Mouse (Mus musculus): Measurements from ENCODE around the gene Klhl2.

Klhl2 gene

GRCm38 (mm10) chr8:64829921-64830320, 19.9 kb downstream of the Klhl2 start:
- DNase-seq: no peak

DNA sequence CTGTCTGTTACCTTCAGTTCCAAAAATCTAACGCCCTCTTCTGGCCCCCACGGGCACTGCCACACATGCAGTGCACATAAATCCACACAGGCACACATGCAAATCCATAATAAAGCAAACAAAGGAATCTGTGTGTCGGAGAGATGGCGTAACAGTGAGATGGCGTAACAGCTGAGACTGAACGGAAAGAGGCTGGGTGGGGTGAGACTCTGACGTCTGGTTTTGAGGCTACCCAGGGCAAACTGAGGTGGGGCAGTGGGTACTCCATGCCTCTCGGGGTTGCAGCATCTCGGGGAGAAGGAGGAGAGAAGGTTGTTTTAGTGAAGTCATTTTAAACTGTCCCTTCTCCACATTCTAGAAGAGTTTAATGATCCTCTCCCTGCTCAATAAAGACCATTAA, 20.4 kb downstream of the Klhl2 start:
- DNase-seq: peak; percentile 28

GRCm38 (mm10) chr8:64828466-64828865, 21.4 kb downstream of the Klhl2 start:
- DNase-seq: no peak

DNA sequence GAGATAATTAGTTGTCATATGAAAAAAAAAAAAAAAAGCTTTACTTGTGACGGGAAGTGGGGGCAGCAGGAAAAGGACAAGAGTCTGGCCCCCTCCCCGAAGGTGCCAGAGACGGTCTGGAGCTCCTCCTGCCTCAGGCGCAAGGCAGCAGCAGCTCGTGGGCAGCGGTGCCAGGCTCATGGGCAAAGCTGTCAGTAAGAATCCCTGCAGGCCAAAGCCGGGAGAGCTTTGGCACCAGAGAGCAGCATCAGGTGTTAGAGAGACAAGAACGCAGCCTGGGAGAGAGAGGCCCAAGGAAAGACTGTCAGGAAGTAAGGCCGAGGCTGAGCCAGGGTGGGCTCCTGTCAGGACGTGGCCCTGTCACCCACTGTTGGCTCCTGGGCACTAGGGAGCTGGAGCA, 22.5 kb downstream of the Klhl2 start:
- DNase-seq: no peak

DNA sequence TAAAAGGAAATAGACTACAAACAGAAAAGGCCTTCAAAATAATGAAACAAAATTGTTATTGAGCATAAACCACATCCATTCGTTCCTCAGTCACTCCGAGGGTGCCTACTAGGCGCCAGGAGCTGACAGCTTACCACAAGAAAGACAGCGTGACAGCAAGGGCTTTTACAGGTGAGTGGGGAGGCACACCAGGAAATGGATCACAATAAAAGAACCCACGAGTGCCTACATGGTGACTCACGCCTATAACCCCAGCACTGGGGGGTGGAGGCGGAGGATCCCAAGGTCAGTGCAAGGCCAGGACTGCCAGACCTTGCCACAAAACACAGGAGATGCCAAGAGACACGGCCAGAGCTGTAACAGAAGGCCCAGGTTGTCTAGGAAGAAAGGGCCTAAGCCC, 23.4 kb downstream of the Klhl2 start:
- DNase-seq: no peak

DNA sequence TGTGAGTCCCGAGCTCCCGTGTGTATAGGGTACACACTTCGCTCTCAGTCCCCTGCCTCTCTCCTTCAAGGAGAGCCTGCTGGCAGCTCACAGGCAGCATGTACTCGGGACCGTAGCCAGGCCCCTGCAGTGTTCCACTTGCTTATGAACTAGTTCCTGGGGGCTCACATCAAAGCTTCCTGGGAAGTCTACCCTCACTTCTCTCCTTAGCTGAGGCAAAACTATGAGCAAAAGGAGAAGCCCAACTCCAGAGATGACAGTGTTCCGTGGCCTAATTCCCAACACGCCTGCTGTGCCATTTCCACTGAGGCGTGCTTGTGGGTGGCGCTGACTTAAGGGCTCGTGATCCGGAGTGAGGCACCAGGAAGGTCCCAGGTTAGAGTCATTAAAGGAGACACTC, 25.9 kb downstream of the Klhl2 start:
- no peak for DNase-seq

GRCm38 (mm10) chr8:64820940-64821339, 28.9 kb downstream of the Klhl2 start:
- DNase-seq: no peak

GRCm38 (mm10) chr8:64811790-64812189, 38.0 kb downstream of the Klhl2 start:
- DNase-seq: no peak

DNA sequence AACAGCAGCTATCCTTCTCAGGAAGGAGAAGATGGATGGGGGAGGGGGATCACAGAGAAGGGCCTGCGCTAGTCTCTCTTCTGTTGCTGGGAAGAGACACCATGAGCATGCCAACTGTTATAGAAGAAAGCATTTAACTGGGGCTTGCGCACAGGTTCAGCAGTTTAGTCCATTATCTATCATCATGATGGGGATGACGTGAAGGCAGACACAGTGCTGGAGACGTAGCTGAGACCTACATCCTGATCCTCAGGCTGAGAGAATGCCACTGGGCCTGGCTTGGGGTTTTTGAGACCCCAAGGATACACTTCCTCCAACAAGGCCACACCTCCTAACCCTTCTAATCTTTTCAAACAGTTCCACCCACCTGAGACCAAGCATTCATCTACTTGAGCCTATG, 38.7 kb downstream of the Klhl2 start:
- no peak for DNase-seq

DNA sequence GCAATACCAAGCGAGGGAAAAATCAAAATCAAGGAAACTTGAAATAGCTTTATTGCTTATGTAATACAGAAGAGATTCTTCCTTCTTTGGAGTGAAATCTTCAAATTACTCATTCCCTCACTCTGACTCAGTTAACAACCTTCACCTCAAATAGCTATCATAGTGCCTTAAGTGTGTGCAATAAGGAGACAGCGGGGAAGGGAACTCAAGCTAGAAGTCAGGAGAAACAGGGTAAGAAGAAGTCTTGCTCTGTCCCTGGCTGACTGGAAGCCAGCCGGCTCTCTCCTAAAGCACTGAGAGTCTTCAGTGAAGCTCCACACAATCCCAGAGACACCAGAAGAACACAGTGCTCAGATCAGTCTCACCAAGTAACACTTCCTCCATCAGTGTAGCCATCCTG, 43.3 kb downstream of the Klhl2 start:
- no peak for DNase-seq

DNA sequence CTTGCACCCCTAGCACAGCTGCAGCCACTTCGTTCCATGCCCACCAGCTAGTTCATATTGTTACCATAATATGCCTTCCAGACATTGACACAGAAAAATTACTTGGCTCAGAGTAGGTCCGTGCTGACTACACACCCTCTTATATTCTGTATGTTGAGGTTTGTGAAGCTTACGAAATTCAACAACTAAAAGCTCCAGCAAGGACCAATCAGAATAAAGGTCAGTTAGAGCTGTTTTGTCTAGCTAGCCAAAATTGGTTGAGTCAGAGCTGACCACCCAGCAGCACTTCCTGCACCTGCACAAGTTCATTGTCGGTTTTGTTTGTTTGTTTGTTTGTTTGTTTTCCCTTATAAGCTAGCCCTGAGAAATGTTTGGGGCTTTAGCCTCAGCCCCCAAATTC, 44.8 kb downstream of the Klhl2 start:
- DNase-seq: no peak

DNA sequence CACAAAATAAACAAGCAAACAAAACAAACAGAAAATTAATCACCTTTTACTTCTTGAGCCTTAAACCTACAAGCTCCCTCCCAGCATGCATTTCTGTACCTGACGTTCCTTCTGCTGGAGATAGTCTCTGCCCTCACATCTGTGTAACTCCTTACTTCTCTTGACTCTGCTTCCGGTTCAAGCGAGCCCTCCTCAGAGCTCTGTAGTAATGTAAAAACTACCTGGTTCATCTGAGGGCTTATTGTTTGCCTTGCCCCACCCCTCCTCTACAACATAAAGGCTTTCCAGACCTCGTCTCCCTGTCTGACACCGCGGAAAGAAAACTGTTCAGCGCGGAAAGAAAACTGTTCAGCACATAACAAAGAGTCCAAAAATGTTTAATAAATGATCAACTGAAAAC, 50.5 kb downstream of the Klhl2 start:
- DNase-seq: no peak

DNA sequence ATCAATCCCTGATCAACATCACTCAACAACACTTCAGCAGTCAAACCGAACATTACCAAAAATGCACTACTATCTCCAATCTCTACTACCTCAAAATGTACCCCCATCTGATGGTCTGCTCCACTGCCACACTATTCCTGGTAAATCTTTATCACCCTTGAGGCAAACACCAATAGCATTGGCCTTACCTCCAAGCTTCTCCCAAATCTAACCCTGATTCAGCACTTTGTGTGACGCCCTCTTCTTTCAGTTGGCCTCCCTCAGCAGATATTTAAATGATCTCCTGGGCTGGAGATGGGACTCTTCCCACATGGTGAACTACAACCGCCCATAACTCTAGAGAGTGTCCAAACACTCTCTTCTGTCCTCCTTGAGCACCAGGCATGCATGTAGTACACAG, 51.3 kb downstream of the Klhl2 start:
- no peak for DNase-seq

GRCm38 (mm10) chr8:64797751-64798150, 52.1 kb downstream of the Klhl2 start:
- no peak for DNase-seq

DNA sequence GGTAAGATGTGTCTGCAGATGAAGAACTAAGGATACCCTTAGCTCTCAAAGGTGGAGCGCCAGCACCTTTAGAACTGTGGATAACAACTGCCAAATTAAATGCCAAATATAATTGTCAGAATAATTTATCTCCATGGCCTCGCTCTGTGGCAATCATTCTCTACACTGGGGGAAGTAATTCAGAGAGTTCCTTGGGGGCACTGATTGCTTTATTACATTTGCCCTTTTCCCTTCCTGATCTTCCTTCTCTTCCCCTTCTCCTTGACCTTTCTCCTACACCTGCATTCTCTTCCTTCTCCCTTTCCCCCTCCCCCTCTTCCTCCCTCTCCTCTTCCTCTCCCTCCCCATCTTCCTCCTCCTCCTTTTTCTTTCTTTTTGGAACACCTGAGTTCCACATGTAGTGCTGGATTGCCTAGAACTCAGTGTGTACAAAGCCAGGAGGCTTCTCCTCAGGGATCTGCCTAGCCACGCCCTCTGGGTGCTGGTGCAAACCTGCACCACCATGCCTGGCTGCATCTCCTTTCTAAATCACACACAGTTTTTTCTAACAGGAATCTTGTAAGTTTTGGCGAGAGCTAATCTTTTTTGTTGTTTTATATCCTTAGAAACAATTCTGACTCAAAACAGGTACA, 58.5 kb downstream of the Klhl2 start:
- DNase-seq: no peak

- no peak for DNase-seq
Observed at GRCm38 (mm10) chr8:64790418-64790817, 59.4 kb downstream of the Klhl2 start.

DNA sequence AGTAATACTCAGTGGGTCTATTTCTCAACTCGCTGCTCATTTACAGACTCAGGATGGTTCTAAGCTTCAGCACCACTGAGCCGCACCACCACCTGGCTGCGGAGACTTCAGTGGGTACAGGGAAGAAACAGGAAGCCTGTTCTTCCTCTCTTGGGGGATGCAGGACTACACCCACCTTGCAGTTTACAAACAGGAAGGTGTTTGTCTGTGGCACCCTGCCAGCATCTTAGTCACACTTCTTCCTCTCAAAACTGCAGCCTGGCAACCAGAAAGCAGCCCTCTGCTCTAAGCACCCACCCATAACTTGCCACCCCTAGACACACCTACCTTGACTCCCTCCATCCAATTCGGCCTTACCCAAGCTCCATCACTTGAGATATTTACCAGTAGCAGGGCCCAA, 61.1 kb downstream of the Klhl2 start:
- peak; percentile 76 for DNase-seq

DNA sequence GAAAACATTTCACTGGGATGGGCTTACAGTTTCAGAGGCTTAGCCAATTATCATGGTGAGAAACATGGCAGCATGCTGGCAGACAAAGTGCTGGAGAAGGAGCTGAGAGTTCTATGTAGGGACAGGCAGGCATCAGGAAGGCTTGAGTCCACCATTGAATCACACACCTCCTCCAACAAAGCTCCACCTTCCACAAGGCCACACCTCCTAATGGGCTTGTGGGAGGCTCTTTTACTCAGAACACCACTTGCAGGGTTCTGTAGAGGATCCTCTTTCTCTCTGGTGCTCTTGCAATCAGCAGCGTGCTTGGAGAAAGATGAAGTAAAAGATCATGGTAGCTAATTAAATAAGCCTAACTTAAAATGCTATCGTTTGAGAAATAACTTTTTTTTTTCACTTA, 63.0 kb downstream of the Klhl2 start:
- DNase-seq: no peak

- no peak for DNase-seq
Observed at GRCm38 (mm10) chr8:64784235-64784634, 65.6 kb downstream of the Klhl2 start.

DNA sequence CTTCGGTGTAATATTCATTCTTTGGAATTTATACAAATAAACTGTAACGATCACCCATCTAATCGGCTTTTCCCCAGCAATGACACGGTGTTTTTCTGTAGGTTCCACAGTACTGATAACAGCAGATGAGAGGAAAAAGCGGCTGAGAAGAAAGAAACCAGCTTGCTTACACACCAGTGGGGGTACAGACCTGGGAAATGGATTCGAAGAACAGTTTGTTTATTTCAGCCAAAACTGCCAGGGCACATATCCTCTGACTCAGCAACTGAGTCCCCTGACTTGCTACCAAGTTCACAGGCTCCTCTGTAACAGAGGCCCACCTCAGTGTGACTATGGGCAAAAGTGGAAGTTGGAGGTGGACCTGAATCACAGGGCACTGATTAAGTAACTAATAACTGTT, 67.9 kb downstream of the Klhl2 start:
- DNase-seq: no peak

- peak; percentile 17 for DNase-seq
Observed at GRCm38 (mm10) chr8:64777925-64778324, 71.9 kb downstream of the Klhl2 start.

DNA sequence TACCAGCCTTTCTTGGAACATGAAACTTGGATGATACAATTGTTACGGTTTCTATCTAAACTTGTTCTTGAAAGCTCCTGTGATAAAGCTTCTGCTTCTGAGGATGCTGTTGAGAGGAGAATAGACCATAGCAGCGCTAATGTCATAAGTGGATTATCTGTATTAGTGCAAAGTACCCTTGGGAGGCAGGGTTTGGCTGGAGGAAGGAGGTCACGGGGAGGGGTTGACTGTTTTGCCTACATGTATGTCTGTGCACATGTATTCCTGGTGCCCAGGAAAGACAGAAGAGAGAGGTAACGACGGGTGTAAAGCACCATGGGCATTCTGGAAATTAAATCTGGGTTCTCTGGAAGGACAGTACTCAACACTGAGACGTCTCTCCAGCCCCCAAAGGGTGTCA, 75.7 kb downstream of the Klhl2 start:
- no peak for DNase-seq

DNA sequence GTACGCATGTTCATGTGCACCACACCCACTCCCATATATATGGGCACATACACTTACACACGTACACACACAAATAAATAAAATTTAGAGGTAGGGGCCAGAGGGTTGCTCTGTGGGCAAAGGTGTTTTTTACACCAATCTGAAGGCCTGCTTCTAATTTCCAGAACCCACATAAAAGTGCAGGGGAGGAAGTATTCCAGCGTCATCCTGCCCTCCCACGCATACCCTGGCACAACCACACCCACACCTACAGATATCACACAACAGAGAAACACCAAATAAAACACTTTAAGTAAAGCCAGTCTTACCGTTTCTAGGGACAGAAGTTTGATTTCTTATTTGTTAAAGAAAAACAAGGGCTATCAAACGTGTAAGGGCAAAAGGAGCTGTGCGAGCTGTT, 79.0 kb downstream of the Klhl2 start:
- no peak for DNase-seq

DNA sequence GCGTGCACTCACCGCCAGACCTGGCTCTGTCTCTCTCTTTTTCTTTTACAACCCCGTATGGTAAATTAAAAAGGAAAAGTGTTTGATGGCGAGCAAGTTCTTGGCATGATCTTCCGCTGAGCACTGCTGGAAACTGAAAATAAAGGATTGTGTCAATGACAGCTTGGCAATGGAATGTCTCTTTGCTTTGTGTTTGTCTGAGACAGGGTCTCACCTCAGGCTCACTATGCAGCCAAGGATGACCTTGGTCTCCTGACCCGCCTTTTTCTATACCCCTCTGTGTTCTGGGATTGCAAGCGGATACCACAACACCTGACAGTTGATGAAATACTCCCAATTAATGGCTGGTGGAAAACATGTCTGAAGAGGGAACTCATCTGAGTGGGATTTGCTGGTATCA, 80.2 kb downstream of the Klhl2 start:
- no peak for DNase-seq

- DNase-seq: no peak
Observed at GRCm38 (mm10) chr8:64768645-64769044, 81.2 kb downstream of the Klhl2 start.

- DNase-seq: no peak
Observed at GRCm38 (mm10) chr8:64767047-64767446, 82.8 kb downstream of the Klhl2 start.
